Mouse (Mus musculus): ENCODE results near the gene Galr3.

Galr3 gene

GRCm38 (mm10) chr15:79041585-79041984, at the start of gene Galr3:
TSS of gene Galr3 (plus strand) at chr15:79041885.
- TF ChIP-seq GATA4 (IDR thresholded peaks at IDR 0.05; ENCODE audit: insufficient replicate concordance, low read length) = no peak

DNA sequence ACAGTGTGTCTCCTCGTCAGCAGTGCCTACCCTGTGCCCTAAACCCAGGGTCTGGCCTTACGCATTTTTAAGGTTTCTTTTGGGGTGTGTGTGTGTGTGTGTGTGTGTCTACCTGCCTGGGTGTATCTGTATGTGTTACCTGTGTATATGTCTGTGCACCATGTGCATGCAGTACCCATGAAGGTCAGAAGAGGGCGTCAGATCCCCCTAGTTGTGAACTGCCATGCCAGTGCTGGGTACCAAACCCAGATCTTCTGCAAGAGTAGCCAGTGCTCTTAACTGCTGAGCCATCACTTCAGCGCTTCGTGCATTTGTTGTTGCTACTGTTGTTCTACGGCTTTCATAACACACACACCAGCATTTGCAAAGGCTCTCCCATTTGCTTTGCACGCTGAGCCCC, 49.5 kb upstream of the Galr3 start:
- TF ChIP-seq GATA4 (IDR thresholded peaks at IDR 0.05; ENCODE audit: insufficient replicate concordance, low read length) = no peak

DNA sequence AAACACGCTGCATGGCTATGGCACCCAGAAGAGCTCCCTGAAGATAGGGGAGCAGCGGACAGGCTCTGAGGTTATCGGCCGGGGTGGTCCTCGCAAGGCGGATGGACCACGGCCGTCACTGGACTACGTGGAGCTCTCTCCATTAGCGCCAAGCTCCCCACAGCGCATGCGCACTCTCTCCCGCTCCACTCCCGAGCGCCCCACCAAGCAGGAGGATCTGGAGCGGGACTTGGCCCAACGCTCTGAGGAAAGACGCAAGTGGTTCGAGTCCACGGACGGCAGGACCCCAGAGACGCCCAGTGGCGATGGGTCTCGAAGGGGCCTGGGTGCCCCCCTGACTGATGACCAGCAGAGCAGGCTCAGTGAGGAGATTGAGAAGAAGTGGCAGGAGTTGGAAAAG, 48.8 kb upstream of the Galr3 start:
- no peak for TF ChIP-seq GATA4 (IDR thresholded peaks at IDR 0.05; ENCODE audit: insufficient replicate concordance, low read length)

GRCm38 (mm10) chr15:78995916-78996315, 45.8 kb upstream of the Galr3 start:
- TF ChIP-seq GATA4 (IDR thresholded peaks at IDR 0.05; ENCODE audit: insufficient replicate concordance, low read length) = no peak

GRCm38 (mm10) chr15:78996663-78997062, 45.0 kb upstream of the Galr3 start:
- no peak for TF ChIP-seq GATA4 (IDR thresholded peaks at IDR 0.05; ENCODE audit: insufficient replicate concordance, low read length)

- no peak for TF ChIP-seq GATA4 (IDR thresholded peaks at IDR 0.05; ENCODE audit: insufficient replicate concordance, low read length)
These were observed 43.3 kb upstream of the Galr3 start for GRCm38 (mm10) chr15:78998348-78998747.

- TF ChIP-seq GATA4 (IDR thresholded peaks at IDR 0.05; ENCODE audit: insufficient replicate concordance, low read length) = no peak
These were observed 42.1 kb upstream of the Galr3 start for GRCm38 (mm10) chr15:78999586-78999985.

DNA sequence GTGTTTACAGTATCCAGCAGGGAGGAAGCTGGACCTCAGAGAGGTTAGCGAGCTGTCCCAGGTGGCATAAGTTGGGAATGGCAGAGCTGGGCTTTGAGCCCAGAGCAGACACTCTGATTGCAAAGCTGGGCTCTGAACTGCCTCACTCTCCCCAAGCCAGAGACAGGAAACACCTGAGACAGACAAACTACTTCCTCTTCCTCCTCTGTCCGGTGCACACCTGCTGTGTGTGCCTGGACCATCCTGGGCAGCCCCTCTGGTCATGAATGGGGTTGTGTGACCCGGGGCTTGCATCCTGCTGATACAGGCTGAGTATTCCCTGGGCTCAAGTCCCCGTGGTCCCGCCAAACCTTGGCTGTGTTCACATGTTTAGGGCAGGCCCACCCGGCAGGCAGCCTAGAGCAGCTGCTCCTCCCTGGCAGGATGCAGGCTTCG, 41.3 kb upstream of the Galr3 start:
- no peak for TF ChIP-seq GATA4 (IDR thresholded peaks at IDR 0.05; ENCODE audit: insufficient replicate concordance, low read length)

DNA sequence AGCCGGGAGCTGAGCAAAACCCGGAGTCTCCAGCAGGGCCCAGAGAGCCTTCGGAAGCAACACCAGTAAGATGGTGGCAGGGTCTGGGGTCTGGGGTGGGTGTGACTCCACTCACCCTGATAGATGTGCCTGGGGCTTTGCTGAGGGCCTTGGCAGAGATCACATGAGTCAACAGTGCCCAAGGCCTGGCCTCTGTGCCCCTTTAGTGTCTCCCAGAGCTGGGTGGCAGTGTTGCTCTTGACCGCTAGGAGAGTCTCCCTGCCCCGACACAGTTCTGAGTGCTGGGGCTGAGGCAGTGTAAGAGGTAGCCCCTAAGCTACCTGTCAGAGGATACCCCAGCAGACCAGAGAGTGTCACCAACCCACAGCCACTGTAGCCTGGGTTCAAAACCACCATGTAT, 40.1 kb upstream of the Galr3 start:
- TF ChIP-seq GATA4 (IDR thresholded peaks at IDR 0.05; ENCODE audit: insufficient replicate concordance, low read length) = no peak

DNA sequence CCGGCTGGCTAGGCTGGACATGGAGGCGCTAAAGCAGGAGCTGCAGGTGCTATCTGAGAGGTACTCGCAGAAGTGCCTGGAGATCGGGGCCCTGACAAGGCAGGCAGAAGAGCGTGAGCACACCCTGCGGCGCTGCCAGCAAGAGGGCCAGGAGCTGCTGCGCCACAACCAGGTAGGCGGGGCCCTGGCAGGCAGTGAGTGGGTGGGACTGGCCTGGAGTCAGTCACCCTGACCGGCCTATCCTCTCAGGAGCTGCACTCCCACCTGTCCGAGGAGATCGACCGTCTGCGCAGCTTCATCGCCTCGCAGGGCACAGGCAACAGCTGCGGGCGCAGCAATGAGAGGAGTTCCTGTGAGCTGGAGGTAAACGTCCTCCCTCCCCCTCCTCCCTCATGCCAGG, 39.6 kb upstream of the Galr3 start:
- TF ChIP-seq GATA4 (IDR thresholded peaks at IDR 0.05; ENCODE audit: insufficient replicate concordance, low read length) = no peak

- no peak for TF ChIP-seq GATA4 (IDR thresholded peaks at IDR 0.05; ENCODE audit: insufficient replicate concordance, low read length)
These were observed 38.6 kb upstream of the Galr3 start for GRCm38 (mm10) chr15:79003079-79003478.

GRCm38 (mm10) chr15:79005581-79005980, 36.1 kb upstream of the Galr3 start:
- TF ChIP-seq GATA4 (IDR thresholded peaks at IDR 0.05; ENCODE audit: insufficient replicate concordance, low read length) = no peak

DNA sequence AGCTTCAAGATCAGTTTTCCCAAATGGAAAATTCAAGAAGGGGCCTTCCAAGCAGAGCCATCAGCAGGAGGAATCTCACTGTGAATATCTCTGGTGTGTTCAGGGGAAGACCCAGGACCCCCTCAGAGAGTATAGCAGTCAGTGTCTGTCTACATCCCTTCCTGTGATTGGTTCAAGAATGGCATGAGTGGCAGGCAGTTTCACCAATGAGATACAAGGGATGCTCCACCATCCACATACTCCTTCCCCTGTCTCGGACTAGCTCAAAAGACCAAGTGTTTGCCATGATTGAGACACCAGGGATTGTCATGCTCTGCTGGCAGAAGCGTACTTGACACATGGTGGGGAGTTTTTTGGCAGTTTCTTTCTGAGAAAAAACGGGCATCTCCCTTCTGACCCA, 35.0 kb upstream of the Galr3 start:
- no peak for TF ChIP-seq GATA4 (IDR thresholded peaks at IDR 0.05; ENCODE audit: insufficient replicate concordance, low read length)

GRCm38 (mm10) chr15:79007059-79007458, 34.6 kb upstream of the Galr3 start:
- TF ChIP-seq GATA4 (IDR thresholded peaks at IDR 0.05; ENCODE audit: insufficient replicate concordance, low read length) = no peak

DNA sequence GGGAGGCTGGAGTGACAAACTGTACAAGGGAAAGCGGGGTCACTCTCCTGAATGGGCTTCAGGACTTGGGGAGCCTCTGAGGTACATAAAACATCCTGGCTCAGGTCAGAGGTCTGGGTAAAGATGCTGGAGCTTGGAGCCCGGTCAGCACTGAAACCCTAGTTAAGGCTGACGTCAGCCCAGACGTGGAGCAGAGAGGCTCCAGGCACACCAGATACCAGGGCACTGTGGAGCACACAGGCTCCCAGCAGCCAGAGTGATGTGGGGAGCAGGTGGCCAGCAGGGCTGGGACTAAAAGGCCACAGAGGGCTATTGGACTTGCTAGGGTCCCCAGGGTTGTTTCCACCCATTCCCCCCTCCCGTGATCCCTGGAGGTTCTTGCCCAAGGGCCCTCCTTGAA, 32.0 kb upstream of the Galr3 start:
- no peak for TF ChIP-seq GATA4 (IDR thresholded peaks at IDR 0.05; ENCODE audit: insufficient replicate concordance, low read length)

DNA sequence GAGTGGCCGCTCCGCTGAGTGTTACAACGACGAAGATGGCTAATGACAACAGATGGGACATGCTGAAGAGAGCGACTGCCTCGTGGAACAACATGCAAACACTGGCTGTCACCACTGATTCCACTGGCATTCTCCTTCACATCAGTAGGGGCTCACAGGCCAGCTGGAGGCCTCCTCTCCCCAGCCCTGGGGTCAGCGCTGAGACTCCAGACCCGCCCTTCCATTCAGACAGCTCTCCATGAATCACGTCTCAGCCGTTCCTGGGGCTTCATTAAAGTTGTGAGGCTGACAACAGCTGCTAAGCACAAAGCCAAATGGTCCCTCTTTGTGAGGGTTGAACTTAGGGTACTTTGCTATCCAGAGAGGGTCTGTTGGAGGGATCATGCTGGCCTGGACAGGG, 30.1 kb upstream of the Galr3 start:
- no peak for TF ChIP-seq GATA4 (IDR thresholded peaks at IDR 0.05; ENCODE audit: insufficient replicate concordance, low read length)

DNA sequence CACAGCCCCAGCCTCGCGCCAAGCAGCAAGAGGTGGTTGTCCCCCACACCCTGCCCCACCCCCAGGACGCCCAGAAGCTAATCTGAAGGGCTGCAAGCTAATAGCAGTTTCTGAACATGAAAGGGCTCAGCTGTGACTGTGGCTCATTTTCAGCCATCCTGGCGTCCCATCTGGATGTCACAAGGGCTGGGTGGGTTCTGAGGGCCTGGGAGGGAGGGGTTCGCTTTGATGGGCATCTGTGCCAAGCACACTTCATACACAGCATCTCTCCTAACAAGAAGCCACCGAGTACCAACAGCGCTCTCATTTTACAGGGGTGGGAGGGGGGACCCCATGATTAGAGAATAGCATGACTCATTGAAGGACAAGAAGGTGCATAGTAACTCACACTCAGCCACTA, 28.3 kb upstream of the Galr3 start:
- no peak for TF ChIP-seq GATA4 (IDR thresholded peaks at IDR 0.05; ENCODE audit: insufficient replicate concordance, low read length)

DNA sequence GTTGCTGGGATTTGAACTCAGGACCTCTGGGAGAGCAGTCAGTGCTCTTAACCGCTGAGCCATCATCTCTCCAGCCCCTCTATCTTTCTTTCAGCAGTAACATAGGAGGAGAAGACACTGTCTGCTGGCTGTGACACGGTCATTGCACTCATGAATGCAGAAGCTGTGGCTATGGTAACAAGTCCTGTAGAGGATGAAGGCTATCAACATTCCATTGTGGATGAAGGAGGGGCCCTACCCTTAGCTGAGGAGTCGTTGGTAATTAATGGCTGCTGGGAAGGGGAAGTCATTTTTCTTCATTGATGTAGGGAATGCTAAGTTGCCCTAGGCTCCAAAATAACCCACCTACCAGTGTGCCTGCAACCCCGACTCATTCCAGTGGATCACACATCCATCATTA, 23.5 kb upstream of the Galr3 start:
- TF ChIP-seq GATA4 (IDR thresholded peaks at IDR 0.05; ENCODE audit: insufficient replicate concordance, low read length) = no peak

Data from liver, adult (tissue).